Mouse (Mus musculus) kidney, adult 11 months (tissue): ENCODE data around the gene Gfra1.

Experiments used
- DNase-seq: peaks from one replicate; pipeline ENCODE4 v3.0.0; 2022

Gene Gfra1

DNA sequence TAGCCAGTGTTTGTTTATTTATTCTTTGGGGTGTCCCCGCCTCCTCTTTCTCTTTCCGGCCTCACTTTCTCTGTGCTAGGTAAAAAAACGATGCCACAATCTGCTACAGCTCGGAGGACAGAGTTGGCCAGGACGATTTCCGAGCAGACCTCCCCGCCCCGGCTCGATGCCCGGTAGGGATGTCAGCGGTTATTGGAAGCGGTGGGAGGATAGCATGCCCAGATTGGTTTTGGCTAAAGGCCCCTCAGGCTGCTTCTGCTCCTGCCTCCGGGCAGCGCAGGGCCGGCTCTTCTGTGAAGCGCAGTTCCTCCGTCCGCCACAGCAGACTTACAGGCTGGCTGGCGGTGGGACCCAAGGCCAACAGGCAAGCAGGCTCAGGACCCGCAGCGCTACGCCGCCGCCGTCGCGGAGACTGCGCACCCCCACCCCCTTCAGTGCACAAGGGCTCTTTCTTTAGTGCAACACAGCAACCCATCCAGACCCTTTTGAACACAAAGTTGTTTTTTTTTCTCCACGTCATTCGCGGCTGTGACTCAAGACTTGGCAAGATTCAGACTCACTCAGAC lies at the start of gene Gfra1:
Gene Gfra1 (minus strand): TSS at position 414 of the 566 bp plus-strand sequence.
- DNase-seq: no peak

DNA sequence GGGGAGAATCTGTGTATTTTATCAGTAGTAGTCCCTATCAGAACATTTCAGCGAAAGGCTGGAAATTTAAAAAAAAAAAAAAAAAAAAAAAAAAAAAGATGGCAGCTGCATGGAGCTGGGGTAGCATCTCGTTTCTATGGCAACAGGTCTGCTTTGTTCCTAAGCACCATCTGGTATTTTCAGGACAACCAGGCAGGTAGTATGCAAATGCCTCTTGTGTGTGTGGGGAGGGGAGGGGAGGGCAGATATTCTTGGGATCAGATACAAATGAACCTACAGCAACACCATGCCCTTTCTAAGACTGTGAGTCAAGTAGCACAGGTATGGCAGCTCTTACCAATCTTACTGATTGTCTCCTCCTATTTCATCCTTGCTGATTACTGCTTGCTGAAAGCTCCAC lies 44.3 kb upstream of the Gfra1 start:
- DNase-seq: no peak

DNA sequence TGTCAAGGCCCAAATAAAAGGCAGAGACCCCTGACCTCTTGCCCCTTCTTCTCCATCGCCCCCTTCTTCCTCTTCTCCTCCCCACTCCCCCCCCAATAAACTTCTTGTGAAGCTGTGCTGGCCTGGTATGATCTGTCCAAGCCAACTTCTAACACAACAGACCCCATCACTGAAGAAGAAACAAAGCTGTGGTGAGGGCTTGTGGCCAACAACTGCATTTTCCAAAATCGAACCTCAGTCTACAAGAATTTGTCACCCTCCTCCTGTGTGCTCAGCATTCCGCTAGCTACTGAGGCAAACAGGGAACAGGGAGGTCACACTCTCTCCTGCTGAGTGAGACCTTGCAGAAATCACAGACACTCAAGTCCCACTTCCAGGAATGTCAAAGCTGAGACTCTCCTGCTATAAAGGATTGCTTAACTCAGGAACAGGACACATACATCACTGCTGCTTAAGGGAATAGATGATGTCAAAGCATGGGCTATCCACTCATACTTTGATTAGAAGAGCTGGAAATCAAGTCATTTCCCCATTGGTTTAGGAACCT lies 43.8 kb upstream of the Gfra1 start:
- DNase-seq: no peak

GRCm38 (mm10) chr19:58497106-58497505 lies 41.4 kb upstream of the Gfra1 start:
- no peak for DNase-seq

- DNase-seq: no peak
Observed at GRCm38 (mm10) chr19:58486686-58487085, 31.0 kb upstream of the Gfra1 start.

DNA sequence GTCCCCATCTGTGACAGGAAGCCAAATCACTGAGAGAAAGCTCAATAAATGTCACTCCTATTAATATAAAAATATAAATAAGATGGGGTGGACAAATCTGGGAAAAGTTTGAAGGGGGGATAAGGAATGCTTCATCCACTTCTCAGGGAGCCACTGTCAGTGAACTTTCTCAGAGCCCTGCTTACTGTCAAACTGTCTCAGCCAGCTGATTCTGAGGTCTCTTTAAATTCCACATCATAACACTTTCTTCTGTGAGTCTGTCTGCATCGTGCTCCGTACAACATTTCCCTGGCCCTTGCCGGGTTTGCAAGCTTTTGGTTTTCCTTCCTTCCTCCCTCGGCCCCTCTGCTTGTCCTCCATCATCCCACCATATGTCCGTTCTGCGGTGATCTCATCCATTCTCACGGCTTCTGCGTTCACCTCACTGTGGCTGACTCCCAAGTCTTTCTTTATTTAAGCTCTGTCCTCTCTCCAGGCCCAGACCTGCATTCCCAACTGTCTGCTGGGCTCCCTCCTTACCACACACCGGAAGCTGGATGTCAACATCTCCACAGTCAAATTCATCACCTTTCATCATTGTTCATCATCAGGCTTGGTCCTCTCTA lies 26.8 kb upstream of the Gfra1 start:
- no peak for DNase-seq

- DNase-seq: no peak
Observed at GRCm38 (mm10) chr19:58474251-58474650, 18.5 kb upstream of the Gfra1 start.

- DNase-seq: peak; percentile 52
Observed at GRCm38 (mm10) chr19:58469421-58469820, 13.7 kb upstream of the Gfra1 start.

- DNase-seq: no peak
Observed at GRCm38 (mm10) chr19:58468331-58468730, 12.6 kb upstream of the Gfra1 start.

DNA sequence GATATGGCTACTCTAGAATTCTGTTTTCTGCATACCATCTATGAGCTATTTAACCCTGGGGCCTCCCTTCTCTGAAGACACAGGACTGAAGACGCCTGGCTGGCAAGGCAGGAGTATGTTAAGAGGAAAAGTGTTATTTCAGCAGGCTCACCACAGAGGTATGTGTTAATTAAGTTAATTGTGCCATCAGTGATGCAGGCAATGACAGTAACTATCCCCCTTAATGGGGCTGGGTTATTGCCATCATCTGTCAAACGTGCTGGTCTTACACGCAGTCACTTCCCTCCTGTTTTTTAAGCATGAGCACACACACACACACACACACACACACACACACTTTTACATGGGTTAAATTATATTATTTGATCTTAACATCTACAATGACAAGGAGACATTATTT lies 8.0 kb upstream of the Gfra1 start:
- no peak for DNase-seq

- DNase-seq: no peak
Observed at GRCm38 (mm10) chr19:58460361-58461022, 4.8 kb upstream of the Gfra1 start.

DNA sequence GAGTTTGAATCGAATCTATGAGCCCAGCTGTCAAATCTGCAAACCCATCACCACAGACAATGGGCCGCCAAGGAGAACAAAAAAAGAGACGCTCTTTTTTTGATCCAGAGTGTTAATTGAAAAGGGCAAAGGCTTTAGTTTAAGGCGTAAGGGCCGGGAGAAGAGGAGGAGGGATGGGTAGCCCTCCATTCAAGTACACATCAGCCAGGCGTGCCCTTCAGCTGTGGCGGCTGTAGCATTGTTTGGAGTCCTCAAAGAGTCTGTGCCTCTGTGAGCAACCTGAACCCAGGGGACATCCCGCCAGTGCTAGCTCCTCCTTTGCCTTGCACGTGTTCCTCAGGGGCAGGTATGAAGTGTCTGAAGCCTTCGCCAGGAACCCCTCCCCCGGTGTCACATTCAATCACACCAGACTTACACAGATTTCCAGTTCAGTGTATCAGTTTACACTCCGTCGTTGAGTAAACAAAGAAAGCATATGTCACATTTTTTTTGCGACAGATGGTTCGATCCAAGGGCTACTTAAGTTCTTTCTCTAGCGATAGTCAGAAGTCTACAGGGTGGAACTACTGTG lies 867 bp upstream of the Gfra1 start:
- no peak for DNase-seq

DNA sequence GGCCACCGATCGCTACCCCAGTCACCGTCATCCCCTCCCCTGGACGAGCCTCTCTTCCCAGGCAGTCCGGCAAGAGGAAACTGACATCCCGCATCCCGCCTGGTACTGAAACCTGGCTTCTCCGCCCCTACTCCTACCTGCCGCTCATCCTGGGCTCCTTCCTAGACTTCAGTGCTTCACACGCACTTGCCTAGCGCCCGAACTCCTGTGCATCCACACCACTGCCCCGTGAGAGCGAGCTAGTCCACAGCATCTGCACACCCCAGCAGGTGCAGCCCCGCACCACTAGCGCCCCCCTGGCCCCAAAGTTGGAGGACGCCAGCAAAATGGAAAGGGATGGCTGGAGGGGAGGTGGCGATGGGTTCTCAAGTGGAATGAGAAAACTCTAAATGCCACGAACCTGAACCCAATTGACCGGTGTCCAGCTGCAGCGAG lies 631 bp downstream of the Gfra1 start:
- no peak for DNase-seq

DNA sequence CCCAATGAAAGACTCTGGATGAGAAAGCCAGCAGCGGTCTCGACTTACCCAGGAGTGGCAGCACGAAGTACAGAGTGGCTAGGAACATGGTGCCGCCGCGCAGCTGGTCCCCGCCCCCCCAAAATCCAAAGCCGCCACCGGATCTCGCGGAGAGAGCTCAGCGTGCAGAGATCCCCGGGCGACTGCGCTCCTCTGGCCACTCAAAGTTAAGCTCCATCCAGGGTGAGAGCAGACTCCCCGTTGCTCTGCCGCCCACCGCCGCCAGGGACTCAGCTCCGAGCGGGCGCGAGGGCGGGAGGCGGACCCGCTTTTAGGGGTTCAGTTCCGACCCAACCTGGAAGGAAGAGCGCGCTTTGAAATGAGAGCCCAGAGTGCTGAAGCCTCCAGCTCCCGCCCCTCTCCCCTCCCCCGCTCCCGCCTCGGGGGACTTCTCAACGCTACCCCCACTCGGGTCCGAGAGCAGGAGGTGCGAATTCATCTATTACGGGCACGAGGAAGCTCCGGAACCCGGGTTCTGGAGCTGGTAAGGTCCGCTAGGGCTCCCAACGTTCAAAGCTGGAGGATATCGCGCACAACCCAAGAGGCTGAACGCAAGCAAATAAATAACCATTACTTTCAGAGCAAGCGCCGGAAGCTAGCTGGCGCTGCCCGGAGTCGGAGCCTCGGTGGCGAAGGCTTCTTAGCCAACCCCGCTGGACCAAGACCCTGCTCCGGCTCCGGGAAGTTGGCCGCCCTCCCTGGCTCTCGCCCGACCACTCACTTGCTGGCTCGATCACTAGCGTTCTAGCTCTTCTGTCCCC lies 1.2 kb downstream of the Gfra1 start:
- no peak for DNase-seq

DNA sequence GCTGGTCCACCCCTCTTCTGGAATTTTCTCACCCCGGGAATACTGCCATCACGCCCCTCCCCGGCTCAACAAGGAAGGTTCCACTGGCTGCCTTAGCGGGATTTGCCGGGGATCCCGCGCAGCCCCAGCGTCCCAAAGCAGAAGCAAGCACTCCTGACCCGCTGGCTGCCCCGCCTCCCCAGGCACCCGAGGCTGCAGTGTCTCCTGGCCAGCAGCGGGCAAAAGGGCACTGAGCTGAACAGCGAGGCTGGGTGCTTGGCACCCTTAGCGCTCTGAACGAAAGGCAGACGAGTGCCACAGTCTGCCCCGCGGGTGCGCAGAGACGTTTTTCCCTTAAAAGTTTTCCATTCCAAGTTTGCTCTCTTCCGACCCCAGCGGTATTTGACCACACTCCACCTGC lies 2.1 kb downstream of the Gfra1 start:
- DNase-seq: peak; percentile 65

DNA sequence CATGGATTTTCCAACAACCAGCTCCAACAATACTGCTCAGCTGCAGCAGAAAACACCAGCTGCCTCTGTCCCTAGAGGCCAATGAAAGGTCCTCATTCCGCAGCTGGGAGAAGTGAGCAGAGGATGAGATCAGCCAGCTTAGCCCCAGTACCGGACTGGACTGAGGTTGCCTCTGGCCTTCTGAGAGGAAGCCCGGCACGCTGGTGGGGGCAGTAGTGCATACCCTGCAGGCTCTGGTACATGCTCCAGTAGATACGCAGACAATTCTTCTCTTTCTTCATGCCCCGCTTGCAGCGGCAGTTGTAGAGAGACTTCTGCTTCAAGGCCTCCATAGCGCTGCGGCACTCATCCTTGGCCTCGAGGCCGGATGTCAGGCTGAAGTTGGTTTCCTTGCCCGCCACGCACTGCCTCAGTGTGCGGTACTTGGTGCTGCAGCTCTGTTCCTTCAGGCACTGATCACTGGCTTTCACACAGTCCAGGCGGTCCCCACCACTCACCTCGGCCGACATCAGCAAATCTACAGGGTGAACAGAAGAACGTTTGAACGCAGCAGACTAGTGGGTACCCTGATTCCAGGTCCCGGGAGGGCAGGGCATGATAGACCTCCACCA lies 2.7 kb downstream of the Gfra1 start:
- DNase-seq: no peak

- no peak for DNase-seq
Observed at GRCm38 (mm10) chr19:58452178-58452819, 3.4 kb downstream of the Gfra1 start.

- no peak for DNase-seq
Observed at GRCm38 (mm10) chr19:58451323-58451722, 4.4 kb downstream of the Gfra1 start.

GRCm38 (mm10) chr19:58450716-58451115 lies 5.0 kb downstream of the Gfra1 start:
- DNase-seq: no peak

- no peak for DNase-seq
Observed at GRCm38 (mm10) chr19:58442785-58443732, 12.7 kb downstream of the Gfra1 start.

DNA sequence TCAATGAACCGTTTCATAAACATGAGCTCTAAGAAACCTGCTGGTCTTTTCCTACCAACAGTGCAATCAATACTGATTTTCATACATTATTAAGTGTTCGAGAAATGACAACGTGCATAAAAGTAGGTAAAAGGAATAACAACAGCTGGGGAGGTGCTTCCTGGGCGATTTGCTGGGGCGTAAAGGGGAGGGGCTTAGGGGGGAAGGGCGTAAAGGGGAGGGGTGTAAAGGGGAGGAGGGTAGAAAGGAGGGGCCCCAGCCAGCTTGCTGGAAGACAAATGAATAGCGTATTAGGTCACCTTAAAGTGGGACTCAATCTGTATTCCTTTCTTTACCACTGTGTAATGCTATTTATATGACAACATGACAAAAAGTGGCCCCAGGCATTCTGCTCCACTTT lies 13.9 kb downstream of the Gfra1 start:
- DNase-seq: no peak
